Mouse (Mus musculus): ENCODE measurements at regions not wholly inside any gene's neighbourhood (a gene's known extent, or its start where the extent isn't known, plus 50 kb on each side); places are given as distances from the start of the nearest gene placed in this dataset.

DNA sequence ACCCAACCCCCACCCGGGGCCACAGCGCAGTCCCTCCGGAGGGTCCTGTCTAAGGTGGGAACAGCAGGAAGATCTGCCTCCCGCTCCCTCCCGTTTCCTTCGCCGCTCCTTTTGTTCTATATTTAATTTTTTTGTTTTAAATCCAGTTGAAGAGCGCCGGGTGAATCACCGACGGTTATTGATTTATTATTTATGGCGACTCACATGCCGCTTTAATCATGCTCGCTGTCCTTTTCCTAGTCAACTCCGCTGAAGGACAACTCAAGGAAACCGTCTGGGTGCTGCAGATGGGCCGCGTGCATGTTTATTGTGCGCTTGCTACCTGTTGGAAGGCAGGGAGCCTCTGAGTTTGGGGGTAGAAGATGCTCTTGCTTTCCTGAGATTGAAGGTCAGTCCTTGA, 68.3 kb upstream of the Gm26897 start:
- TF ChIP-seq CTCF (IDR thresholded peaks at IDR 0.05; ENCODE audit: insufficient read depth, low read length) (no peak), POLR2A (IDR thresholded peaks at IDR 0.05; ENCODE audit: borderline replicate concordance, extremely low read depth, low read depth, low read length) (no peak)
